Mouse (Mus musculus): Measurements from ENCODE around the gene Gm28729. TPM values are rescaled to one million over a fixed set of nuclear protein-coding genes. Genes with fewer than 3 reads are reported as not detected.
A peak's percentile ranks its signal among the peaks of the same experiment; 100 is the strongest.
"Not testable (repeated sequence)": the region's sequence is repeated elsewhere in the genome, so short reads cannot be mapped to it uniquely, and the experiment has no call there.

Gm28729 gene
- total RNA-seq, 2 experiments from 2014 or later, result 0.89 to 1.3 TPM

DNA sequence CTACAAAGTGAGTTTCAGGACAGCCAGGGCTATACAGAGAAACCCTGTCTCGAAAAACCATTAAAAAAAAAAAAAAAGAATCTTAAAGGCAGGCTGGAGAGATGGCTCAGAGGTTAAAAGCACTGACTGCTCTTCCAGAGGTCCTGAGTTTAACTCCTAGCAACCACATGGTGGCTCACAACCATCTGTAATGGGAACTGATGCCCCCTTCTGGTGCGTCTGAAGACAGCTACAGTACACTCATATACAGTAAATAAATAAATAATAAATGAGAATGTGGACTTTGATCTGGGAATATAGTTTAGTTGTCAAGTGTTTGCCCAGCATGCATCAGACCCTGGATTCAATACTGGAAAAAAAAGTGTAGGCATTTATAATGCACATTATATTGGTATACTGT, 3.5 kb downstream of the Gm28729 start:
- DNase-seq, result not testable (repeated sequence)

- no peak for DNase-seq
These were observed 7.6 kb downstream of the Gm28729 start for GRCm38 (mm10) chr9:96517429-96517828.

DNA sequence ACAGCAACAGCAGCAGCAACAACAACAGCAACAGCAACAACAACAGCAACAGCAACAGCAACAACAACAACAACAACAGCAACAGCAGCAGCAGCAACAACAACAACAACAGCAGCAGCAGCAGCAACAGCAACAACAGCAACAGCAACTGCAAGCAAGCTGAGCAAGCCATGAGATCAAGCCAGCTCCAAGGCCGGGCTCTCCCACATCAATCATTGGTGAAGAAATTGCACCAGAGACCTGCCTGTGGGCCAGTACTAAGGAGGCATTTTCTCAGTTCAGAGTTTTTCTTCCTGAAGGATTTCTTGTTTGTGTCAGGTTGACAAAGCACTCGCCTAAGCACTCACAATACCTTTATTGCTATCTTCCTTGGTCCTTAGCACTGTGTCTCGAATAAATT, 8.3 kb downstream of the Gm28729 start:
- no peak for DNase-seq

DNA sequence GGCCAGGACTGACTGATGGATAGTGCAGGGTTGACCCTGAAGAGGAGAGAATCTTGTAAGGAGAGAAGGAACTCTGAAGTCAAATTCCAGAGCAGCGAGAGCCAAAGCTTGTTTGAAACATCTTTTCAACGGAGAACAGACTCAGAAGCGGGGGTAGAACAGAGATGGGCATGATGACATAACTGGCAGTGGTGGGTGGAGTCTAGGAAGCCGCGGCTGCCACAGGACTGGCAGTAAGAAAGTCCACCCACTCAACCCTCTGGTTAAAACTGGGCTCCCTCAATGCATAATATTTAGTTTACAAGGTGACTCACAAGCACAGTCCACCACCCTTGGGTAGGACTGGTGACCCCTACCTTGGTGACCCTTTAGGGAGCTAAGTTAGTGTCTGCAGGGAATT, 9.3 kb downstream of the Gm28729 start:
- no peak for DNase-seq

DNA sequence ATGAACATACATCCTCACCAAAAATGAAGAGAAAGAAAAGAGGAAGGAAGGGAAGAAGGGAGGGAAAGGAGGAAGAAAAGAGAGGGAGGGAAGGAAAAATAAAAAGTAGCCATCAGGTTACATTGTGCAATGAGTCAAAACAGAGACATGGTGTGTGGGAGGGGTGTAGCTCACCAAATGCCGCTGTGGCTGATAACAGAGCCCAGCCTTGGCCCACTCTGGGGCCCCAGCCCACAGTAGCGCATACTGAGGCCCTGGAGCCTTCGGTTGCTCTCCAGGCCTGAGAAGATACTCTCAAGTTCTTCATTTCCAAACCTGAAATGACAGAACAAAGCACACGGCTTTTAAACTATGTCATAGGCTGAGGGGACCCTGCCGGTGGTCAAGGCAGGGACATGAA, 10.8 kb downstream of the Gm28729 start:
- no peak for DNase-seq

DNA sequence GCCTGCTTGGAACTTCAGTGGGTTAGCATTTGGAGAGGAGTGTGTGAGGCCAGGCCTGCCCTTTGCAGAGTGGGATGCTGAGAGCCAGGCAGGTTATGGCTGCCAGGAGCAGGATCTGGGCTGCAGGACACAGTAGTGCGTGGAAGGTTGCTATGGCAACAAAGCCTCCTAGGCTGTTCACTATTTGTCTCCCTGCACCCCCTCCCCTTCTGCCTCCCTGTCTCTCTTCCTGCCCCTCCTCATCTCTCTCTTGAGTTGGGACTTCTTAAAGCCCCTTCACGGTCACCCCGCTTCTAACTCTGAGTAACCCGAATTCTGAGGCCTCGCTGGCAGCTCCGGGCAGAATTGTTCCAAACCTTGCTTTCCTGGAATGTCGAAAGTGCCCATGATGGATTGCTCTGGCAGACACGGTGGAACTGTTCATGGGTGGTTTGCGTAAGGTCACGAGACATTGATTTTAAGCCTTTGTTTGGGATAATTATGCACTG, 19.0 kb downstream of the Gm28729 start:
- DNase-seq, result peak; percentile 23

DNA sequence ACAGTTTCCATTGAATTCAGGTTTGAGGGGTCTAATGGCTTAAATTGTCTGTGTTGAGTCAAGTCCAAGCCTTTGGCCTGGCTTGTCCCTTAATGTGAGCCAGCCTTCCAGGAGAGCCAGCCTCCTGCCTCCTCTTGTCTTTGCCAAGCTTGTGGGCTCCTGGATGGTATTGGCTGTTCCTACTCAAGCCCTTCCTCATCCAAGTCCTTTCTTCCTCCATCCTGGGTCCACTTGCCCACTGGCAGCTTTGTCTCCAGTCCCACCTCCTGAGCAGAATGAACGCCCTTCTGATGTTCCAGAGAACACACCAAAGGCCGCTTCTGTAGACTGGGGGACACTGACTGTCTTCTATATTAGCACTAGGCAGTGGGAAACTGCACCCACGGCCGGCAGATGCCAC, 19.9 kb downstream of the Gm28729 start:
- no peak for DNase-seq

DNA sequence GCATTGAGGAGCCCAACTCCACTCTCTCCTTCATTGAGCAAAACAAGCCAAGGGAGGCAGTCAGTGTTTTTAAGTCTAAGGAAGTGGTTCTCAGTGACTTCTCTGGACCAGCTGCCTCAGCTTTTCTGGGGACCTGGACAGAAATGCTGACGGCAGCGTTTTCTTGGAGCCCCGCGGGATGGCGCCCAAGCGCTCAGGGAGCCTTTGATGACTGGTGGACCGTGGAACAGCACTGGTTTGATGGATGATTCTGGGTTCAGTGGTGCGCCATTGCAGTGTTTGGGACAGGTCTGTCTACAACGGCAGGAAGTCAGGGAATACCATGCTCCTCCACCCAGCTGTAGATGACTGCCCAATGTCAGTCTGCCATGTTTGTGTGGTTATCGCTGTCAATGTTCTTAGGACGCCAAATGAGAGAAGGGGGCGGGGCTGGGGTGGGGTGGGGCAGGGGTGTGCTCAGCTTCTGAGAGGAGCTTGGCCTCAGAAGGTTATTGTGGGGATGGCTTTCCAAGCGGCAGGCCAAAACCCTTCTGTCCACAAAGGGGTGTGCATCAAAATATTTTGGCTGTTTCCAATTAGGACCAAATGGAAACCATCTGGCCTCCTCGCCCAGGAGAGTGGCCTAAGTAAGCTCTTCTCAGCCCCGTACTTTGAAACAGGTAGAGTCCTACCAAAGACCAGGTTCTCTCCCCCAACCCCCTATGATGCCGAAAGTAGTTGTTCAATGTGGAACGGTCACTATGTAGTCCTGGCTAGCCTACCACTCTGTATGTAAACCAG, 20.8 kb downstream of the Gm28729 start:
- DNase-seq, result no peak

DNA sequence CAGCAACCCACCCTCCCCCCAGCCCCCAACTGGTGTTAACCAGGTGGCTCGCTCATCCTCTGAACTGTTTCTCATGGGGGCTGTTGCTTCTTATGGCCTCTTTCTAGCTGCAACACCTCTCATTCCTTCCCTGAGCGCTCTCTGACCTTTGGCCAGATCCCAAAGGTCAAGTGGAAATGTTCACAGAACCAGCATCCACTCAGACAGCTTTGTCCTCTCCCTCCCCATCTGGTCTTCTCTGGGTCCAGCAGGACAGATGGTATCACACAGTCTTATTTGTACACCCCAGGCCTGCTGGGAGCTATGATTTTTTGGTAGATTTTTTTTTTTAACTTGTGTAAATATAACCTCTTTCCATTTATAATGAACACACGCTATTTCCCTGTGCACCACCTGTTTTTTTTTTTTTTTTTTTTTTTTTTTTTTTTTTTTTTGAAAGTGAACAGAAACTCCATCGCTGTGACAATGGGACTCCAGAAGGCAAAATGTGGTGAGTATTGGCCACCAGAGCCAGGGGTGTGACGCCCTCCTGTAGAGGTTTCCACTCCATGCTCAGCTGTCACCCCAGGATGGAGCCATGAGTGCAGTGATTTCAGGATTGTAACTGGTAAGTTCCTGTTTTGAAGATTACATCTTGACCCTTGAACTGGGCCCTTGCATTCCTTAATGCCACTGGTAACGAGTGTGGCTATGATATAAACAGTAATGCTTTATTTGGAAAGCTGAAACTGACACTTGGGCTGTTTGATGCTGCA, 22.0 kb downstream of the Gm28729 start:
- no peak for DNase-seq

GRCm38 (mm10) chr9:96501217-96501616, 23.8 kb downstream of the Gm28729 start:
- DNase-seq, result no peak

DNA sequence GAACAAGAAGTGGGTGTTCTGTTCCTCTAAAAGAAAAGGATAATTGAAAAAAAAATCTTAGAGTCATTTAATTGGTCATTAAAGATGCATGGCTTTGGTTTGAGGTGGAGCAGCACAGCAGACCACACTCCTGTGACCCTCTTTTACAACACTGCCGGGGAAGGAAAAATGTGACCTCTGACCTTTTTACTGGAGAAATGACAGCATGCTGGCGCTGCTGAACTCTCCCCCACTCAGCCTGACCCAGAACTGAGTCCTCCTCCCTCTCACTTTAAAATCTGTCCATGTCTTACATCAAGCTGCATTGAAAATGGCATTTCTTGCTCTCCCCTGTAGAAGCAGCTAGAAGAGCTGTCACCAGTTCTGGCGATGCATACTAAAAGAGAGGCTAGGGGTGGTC, 31.9 kb downstream of the Gm28729 start:
- no peak for DNase-seq

DNA sequence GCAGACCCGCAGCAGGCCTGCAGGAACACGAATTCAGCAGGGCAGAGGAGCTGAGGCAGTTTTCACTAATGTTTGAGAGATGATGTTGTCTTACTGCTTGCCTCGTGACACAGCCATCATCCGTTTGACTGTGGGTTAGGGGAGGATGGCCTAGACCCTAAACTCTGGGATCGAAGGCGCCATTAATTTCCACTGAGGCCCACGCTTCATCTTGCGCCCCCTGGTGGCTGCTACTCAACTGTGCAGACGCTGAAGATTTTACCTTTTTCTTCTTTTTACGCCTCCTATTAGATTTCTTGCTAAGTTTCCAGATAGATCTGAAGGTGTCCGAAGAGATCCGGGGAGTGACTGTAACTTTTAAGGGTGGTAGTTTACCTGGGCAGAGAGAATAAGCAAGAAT, 33.3 kb downstream of the Gm28729 start:
- peak; percentile 60 for DNase-seq

DNA sequence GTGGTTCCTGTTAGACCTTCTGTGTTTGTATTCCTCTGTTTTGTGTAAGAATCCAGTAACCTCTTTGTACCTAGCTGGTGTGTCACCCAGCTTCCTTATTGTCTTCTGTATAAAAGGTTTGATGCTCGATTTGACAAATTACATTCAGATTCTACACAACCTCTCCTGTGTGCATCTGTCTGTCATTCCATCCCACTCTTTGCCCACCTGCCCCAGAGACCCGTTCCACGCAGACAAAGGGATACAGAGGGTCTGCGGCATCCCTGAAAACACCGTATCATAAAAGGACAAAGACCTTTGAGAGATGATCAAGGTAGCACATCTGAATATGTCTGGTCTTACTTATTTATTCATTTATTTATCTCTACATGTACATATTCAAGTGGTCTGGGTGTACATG, 37.2 kb downstream of the Gm28729 start:
- not testable (repeated sequence) for DNase-seq

- DNase-seq, result no peak
These were observed 41.4 kb downstream of the Gm28729 start for GRCm38 (mm10) chr9:96483648-96484047.

GRCm38 (mm10) chr9:96483028-96483427, 42.0 kb downstream of the Gm28729 start:
- DNase-seq, result no peak

DNA sequence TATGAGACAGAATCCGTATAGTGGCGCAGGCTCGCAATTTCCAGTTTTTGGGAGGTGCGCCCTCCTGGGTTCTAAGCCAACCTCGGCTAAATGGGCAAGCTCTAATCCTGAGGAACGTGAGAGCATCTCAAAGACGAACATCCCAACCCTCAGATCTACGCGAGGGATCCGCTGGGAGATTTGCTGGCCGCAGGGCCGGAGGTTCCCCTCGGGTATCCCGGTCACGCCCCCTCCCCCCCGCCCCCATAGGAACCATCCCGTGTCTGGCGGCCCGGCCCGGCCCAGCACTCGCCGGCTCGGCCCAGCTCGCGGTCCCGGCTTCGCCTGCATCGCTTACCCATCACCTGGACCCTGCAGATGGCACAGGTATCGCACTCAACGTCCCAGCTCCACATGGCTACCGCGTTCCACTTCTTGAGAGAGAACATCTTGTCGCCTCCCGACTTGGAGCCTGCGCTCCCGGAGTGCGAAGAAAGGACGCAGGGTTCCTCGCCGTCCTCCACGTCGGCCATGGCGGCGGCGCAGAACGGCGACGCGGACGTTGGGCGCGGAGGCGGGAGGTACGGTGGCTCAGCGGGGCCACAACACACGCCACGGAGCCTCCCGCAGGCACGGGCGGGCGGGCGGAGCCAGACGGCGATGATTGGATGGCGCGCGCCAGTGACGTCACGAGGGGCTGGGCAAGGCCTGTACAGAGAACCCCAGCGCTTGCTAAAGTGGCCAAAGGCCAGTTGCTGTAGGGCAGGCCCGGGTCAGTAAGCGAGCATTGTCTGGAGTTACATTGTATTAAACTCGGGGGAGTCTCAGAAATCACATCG, 46.8 kb downstream of the Gm28729 start, which contains the start of gene Rnf7:
Gene Rnf7 (minus strand): TSS at position 605 of the 818 bp plus-strand sequence.
- peak; percentile 100 for DNase-seq

DNA sequence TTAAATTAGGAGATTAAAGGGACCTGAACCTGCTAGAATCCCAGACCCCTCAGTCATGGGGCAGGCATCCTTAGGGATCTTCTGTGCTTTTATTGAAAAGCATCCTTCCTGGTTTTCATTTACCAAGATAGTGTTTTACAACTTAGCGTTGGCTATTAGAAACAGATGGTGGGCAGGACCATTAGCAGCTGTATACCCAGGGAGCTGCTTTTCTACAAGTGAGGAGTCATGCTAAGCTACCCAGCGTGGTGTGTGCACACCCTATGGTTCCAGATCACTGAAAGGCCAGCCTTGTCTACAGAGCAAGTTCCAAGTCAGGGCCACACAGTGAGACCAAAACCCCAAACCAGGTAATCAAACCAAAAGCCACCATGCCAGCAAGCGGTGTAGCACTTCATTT, 52.7 kb downstream of the Gm28729 start:
- no peak for DNase-seq

DNA sequence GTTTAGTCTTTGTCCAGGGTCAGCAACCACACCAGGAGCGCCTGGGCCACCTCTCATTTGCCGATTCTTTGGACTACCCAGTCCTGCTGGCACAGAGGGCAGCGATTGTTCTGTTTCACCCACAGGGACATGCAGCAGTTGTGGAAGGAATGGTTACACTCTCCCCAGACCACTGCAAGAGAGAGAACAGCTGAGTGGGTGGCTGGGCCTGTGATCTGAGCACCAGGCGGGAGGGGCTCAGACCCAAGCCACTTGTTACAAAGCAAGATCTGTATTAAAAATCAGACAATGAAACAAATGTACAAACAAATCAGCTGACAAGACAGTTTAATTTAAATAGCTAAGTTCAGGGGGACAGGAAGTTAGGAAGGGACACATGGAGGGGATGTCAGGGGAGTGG, 53.4 kb downstream of the Gm28729 start:
- DNase-seq, result not testable (repeated sequence)

GRCm38 (mm10) chr9:96470266-96470974, 54.6 kb downstream of the Gm28729 start:
- no peak for DNase-seq

DNA sequence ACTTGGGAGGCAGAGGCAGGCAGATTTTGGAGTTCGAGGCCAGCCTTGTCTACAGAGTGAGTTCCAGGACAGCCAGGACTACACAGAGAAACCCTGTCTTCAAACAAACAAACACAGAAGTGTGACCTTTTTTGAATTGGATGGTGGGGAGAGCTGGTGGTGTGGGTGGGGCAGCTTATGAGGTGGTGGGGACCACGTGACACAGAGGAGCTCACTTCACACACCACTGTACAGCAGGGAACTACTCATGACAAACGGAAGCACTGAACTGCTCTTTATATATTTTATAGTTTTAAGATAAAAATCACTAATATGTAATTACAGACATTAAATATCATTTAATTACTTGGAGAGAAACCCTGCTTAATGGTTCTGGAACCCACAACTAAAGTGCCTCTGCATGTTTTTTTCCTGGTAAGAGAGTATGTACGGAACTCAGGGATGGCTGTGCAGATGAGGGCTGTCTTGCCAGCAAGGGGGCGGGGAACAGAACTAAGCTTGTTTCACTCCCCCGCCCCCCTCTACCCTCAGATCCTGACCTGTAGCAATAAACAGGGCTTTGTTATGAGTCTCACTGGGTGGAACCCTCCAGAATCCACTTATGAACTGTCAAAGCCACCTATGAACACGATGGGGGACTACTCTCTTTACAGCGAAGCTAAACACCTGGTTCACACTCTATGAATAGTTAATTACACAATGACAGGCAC, 55.4 kb downstream of the Gm28729 start:
- DNase-seq, result no peak

- no peak for DNase-seq
These were observed 61.4 kb downstream of the Gm28729 start for GRCm38 (mm10) chr9:96463708-96464107.

All from gastrocnemius, postnatal 10 days (tissue).